Mouse (Mus musculus) cortical plate, adult 2 months (tissue): ENCODE results near the gene Mt4.

Source experiments
- CTCF ChIP-seq: fragments of 200-500 bp; IDR thresholded peaks from 2 replicates; pipeline ENCODE4 v1.5.1; 2011; ENCODE audit warnings: mild to moderate bottlenecking, control low read depth, low read length; ENCODE audit not compliant: insufficient read depth; ENCODE audit errors: extremely low read depth
- POLR2A ChIP-seq: fragments of 200-500 bp; IDR thresholded peaks from 2 replicates; pipeline ENCODE4 v1.6.1; 2011; ENCODE audit warnings: mild to moderate bottlenecking, low read length, control low read depth; ENCODE audit not compliant: insufficient read depth; ENCODE audit errors: extremely low read depth

DNA sequence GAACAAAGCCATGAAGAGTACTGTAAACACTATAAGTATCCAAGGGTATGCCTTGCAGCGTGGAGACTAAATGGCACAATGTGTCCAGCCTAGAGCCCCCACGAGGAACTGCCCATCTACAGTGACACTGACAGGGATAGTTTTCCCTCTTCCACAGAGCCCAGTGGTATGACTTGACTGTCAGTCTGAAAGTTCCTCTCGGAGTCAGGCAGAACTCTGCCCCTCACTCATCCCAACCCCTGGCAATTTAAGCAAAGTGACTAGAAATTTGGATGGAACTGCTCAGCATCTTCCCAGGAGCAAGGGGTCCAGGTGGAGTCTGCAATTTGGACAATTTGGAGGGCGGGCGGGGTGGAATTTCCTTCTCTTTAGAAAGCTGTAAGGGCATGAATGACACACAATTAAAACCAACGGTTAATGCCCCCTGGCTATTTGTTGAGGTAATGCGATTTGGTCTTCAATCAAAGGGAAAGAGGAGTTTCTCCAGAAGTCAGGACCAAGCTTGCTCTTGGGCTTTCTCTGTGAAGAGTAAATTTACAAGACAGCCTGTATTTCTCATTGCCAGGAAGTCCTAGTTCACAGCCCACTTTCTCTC, 37.7 kb downstream of the Mt4 start:
- TF ChIP-seq POLR2A (no peak), CTCF (no peak)
